Mouse (Mus musculus): ENCODE results near the gene Ankar. TPM values are rescaled to one million over a fixed set of nuclear protein-coding genes. Genes with fewer than 3 reads are reported as not detected.

The Ankar gene
- total RNA-seq (2021), result not detected in 2 replicates
- long read RNA-seq, result 0 reads

- no peak for DNase-seq
Observed at GRCm38 (mm10) chr1:72700479-72700878, at the start of gene Ankar. TSS of gene Ankar (minus strand) at chr1:72700579.

GRCm38 (mm10) chr1:72746382-72746781 is 46.0 kb upstream of the Ankar start:
- DNase-seq, result no peak

GRCm38 (mm10) chr1:72744816-72745506 is 44.6 kb upstream of the Ankar start:
- no peak for DNase-seq

- no peak for DNase-seq
Observed at GRCm38 (mm10) chr1:72741406-72741805, 41.0 kb upstream of the Ankar start.

- no peak for DNase-seq
Observed at GRCm38 (mm10) chr1:72739681-72740063, 39.3 kb upstream of the Ankar start.

GRCm38 (mm10) chr1:72738946-72739680 is 38.7 kb upstream of the Ankar start:
- peak; percentile 65 for DNase-seq

- DNase-seq, result no peak
Observed at GRCm38 (mm10) chr1:72736397-72737125, 36.2 kb upstream of the Ankar start.

GRCm38 (mm10) chr1:72733191-72733691 is 32.9 kb upstream of the Ankar start:
- DNase-seq, result no peak

GRCm38 (mm10) chr1:72730126-72730525 is 29.7 kb upstream of the Ankar start:
- DNase-seq, result no peak

GRCm38 (mm10) chr1:72728781-72729180 is 28.4 kb upstream of the Ankar start:
- DNase-seq, result no peak

- DNase-seq, result no peak
Observed at GRCm38 (mm10) chr1:72725941-72726340, 25.6 kb upstream of the Ankar start.

GRCm38 (mm10) chr1:72724354-72724753 is 24.0 kb upstream of the Ankar start:
- DNase-seq, result no peak

GRCm38 (mm10) chr1:72722646-72723045 is 22.3 kb upstream of the Ankar start:
- no peak for DNase-seq

- no peak for DNase-seq
Observed at GRCm38 (mm10) chr1:72720115-72720725, 19.8 kb upstream of the Ankar start.

- peak; percentile 66 for DNase-seq
Observed at GRCm38 (mm10) chr1:72718846-72719245, 18.5 kb upstream of the Ankar start.

- no peak for DNase-seq
Observed at GRCm38 (mm10) chr1:72717540-72717939, 17.2 kb upstream of the Ankar start.

GRCm38 (mm10) chr1:72716926-72717325 is 16.5 kb upstream of the Ankar start:
- peak; percentile 82 for DNase-seq

- no peak for DNase-seq
Observed at GRCm38 (mm10) chr1:72716421-72716820, 16.0 kb upstream of the Ankar start.

GRCm38 (mm10) chr1:72715593-72716361 is 15.4 kb upstream of the Ankar start:
- no peak for DNase-seq

GRCm38 (mm10) chr1:72715065-72715464 is 14.7 kb upstream of the Ankar start:
- no peak for DNase-seq

- DNase-seq, result no peak
Observed at GRCm38 (mm10) chr1:72714547-72714946, 14.2 kb upstream of the Ankar start.

GRCm38 (mm10) chr1:72711684-72712083 is 11.3 kb upstream of the Ankar start:
- peak; percentile 12 for DNase-seq
